Mouse (Mus musculus) embryonic fibroblast, embryonic 13.5 days (primary cell): ENCODE data around the gene Fxr2. TPM values are rescaled to one million over a fixed set of nuclear protein-coding genes. Genes with fewer than 3 reads are reported as not detected.
A peak's percentile ranks its signal among the peaks of the same experiment; 100 is the strongest.

ENCODE experiments used
- H3K27ac ChIP-seq: 2 replicates; pipeline ENCODE4 v1.5.1; 2012; ENCODE audit warnings: low read length, control low read depth, inconsistent platforms; ENCODE audit not compliant: insufficient read depth
- H3K4me1 ChIP-seq: 2 replicates; pipeline ENCODE4 v1.6.1; 2011; ENCODE audit warnings: low read length; ENCODE audit not compliant: control insufficient read depth, insufficient read depth
- H3K4me3 ChIP-seq: 2 replicates; pipeline ENCODE4 v1.5.1; 2011; ENCODE audit warnings: mild to moderate bottlenecking, control low read depth, low read length; ENCODE audit not compliant: insufficient read depth
- CTCF ChIP-seq: IDR thresholded peaks from 2 replicates; pipeline ENCODE4 v1.5.1; 2011; ENCODE audit warnings: mild to moderate bottlenecking, control low read depth, low read length, moderate library complexity, borderline replicate concordance; ENCODE audit not compliant: insufficient read depth
- POLR2A ChIP-seq: IDR thresholded peaks from 2 replicates; pipeline ENCODE4 v1.6.1; 2011; ENCODE audit warnings: low read depth, mild to moderate bottlenecking, control low read depth, low read length, moderate library complexity
- polyA plus RNA-seq: library from polyadenylated mRNA; stranded (reverse); fragments of >200 nt; gene quantifications from 2 replicates; pipeline ENCODE4 v1.2.4, GENCODE M21; 2011; ENCODE audit warnings: low read depth; ENCODE audit not compliant: missing spikeins, insufficient read length

Gene Fxr2
- polyA plus RNA-seq, 1 experiment, result 71.7 TPM

GRCm38 (mm10) chr11:69665457-69665960, 32.7 kb downstream of the Fxr2 start:
- no peak overlapping the region for H3K27ac ChIP-seq
- H3K4me1 ChIP-seq, result 0 out of 2 replicates have a peak, but pooled peaks cover 2% of the 10 kb centered on the region
- no peak for TF ChIP-seq CTCF
- TF ChIP-seq POLR2A, result peak; percentile 24; the same call in 1 of the 2 replicates
- H3K4me3 ChIP-seq, result no peak overlapping the region

- H3K4me1 ChIP-seq, result 0 out of 2 replicates have a peak, but pooled peaks cover 2% of the 10 kb centered on the region
- TF ChIP-seq CTCF (no peak), POLR2A (peak; percentile 49)
- no peak within 1 kb of the TSS for H3K4me3 ChIP-seq
- no peak within 1 kb of the TSS for H3K27ac ChIP-seq
These were observed 33.3 kb downstream of the Fxr2 start, which contains the start of gene Cd68 for GRCm38 (mm10) chr11:69665961-69666664. Gene Cd68 (minus strand): TSS chr11:69666153.

- no peak overlapping the region for H3K4me3 ChIP-seq
- H3K27ac ChIP-seq, result no peak overlapping the region
- TF ChIP-seq POLR2A (no peak), CTCF (no peak)
- H3K4me1 ChIP-seq, result 0 out of 2 replicates have a peak, but pooled peaks cover 2% of the 10 kb centered on the region
These were observed 33.8 kb downstream of the Fxr2 start for GRCm38 (mm10) chr11:69666665-69667005.

GRCm38 (mm10) chr11:69670786-69671725, 38.3 kb downstream of the Fxr2 start:
- H3K4me1 ChIP-seq, result no peaks in the 10 kb centered on the region
- TF ChIP-seq CTCF (no peak), POLR2A (peak; percentile 47)
- H3K4me3 ChIP-seq, result peak overlapping the region; percentile 100
- peak overlapping the region; percentile 86 for H3K27ac ChIP-seq

GRCm38 (mm10) chr11:69671726-69672124, 38.9 kb downstream of the Fxr2 start:
- Histone ChIP-seq H3K4me3 (peak overlapping the region; percentile 100), H3K4me1 (no peaks in the 10 kb centered on the region), H3K27ac (peak overlapping the region; percentile 86)
- TF ChIP-seq CTCF, result no peak
- no peak for TF ChIP-seq POLR2A

GRCm38 (mm10) chr11:69672211-69672706, 39.5 kb downstream of the Fxr2 start, which contains the start of gene Eif4a1:
Gene Eif4a1 (minus strand): TSS chr11:69672423.
- H3K4me3 ChIP-seq, result peak within 1 kb of the TSS; percentile 100
- peak; percentile 99 for TF ChIP-seq POLR2A
- no peak for TF ChIP-seq CTCF
- no peaks in the 10 kb centered on the region for H3K4me1 ChIP-seq

GRCm38 (mm10) chr11:69679144-69679543, 46.4 kb downstream of the Fxr2 start:
- TF ChIP-seq POLR2A (no peak), CTCF (no peak)
- H3K4me1 ChIP-seq, result peaks cover 7% of the 10 kb centered on the region
- no peak overlapping the region for H3K4me3 ChIP-seq
- H3K27ac ChIP-seq, result no peak overlapping the region

More at GRCm38 (mm10) chr11:69672211-69672706, 39.5 kb downstream of the Fxr2 start, which contains the start of gene Eif4a1:
- H3K27ac ChIP-seq, result peak within 1 kb of the TSS; percentile 86

GRCm38 (mm10) chr11:69680136-69680855, 47.5 kb downstream of the Fxr2 start:
- no peak for TF ChIP-seq CTCF
- no peak for TF ChIP-seq POLR2A
- H3K27ac ChIP-seq, result no peak overlapping the region
- peak overlapping the region; percentile 96 for H3K4me3 ChIP-seq
- H3K4me1 ChIP-seq, result peaks cover 7% of the 10 kb centered on the region
